Mouse (Mus musculus) limb, embryonic 10.5 days (tissue): ENCODE data around the gene Polr3gl. TPM values are rescaled to one million over a fixed set of nuclear protein-coding genes. Genes with fewer than 3 reads are reported as not detected.

Experiments used
- DNase-seq: peaks from one replicate; pipeline ENCODE4 v3.0.0-alpha.2; 2017; ENCODE audit warnings: low spot score
- H3K27ac ChIP-seq: fragments of 300-500 bp; sonication (generic); 2 replicates; pipeline ENCODE4 v1.5.1; 2016; ENCODE audit warnings: mild to moderate bottlenecking
- H3K27me3 ChIP-seq: fragments of 300-500 bp; sonication (generic); 2 replicates; pipeline ENCODE4 v1.6.1; 2016; ENCODE audit warnings: low read depth, mild to moderate bottlenecking; ENCODE audit not compliant: poor library complexity, severe bottlenecking
- H3K36me3 ChIP-seq: fragments of 300-500 bp; sonication (generic); 2 replicates; pipeline ENCODE4 v1.6.1; 2016; ENCODE audit warnings: mild to moderate bottlenecking, moderate library complexity
- H3K4me1 ChIP-seq: fragments of 300-500 bp; sonication (generic); 2 replicates; pipeline ENCODE4 v1.6.1; 2016
- H3K4me3 ChIP-seq: fragments of 300-500 bp; sonication (generic); 2 replicates; pipeline ENCODE4 v1.5.1; 2016; ENCODE audit warnings: mild to moderate bottlenecking, moderate library complexity
- H3K9me3 ChIP-seq: fragments of 300-500 bp; sonication (generic); replicated peaks from 2 replicates; pipeline ENCODE4 v1.6.1; 2016; ENCODE audit warnings: mild to moderate bottlenecking
- WGBS: fragments of 180-500 bp; shearing (Covaris S2); methylation state at CpG from one replicate; pipeline ENCODE4 v1.1.7; 2016; 5-methylcytosine and 5-hydroxymethylcytosine counted together
- polyA plus RNA-seq: library from polyadenylated mRNA; unstranded; fragments of >200 nt; fragmentation: Nextera tagmentation; extraction: Ambion mirVana; gene quantifications from 2 replicates; pipeline ENCODE4 v1.2.1, GENCODE M21; 2016

Gene Polr3gl
- polyA plus RNA-seq, 1 experiment from 2014 or later = 42.1 TPM

- H3K27me3 ChIP-seq = peaks cover 2% of the 10 kb centered on the region; the same call in 1 of the 2 replicates
- H3K4me3 ChIP-seq = peak overlapping the region; percentile 38
- WGBS = 53% methylated on average over 14 of the region's 14 CpGs
- peaks cover 52% of the 10 kb centered on the region for H3K4me1 ChIP-seq
- H3K36me3 ChIP-seq = no peaks in the 10 kb centered on the region
- H3K9me3 ChIP-seq = no peaks in the 10 kb centered on the region
- H3K27ac ChIP-seq = peak overlapping the region; percentile 79
- peak; percentile 51 for DNase-seq
Observed at GRCm38 (mm10) chr3:96576005-96576658, 17.8 kb downstream of the Polr3gl start.

GRCm38 (mm10) chr3:96575272-96575984 lies 18.6 kb downstream of the Polr3gl start:
- Histone ChIP-seq H3K27ac (peak overlapping the region; percentile 79), H3K9me3 (no peaks in the 10 kb centered on the region), H3K27me3 (no peaks in the 10 kb centered on the region), H3K36me3 (no peaks in the 10 kb centered on the region), H3K4me1 (peaks cover 51% of the 10 kb centered on the region), H3K4me3 (no peak overlapping the region)
- no peak for DNase-seq
- WGBS = 86% methylated on average over 8 of the region's 8 CpGs

GRCm38 (mm10) chr3:96573611-96574511 lies 20.1 kb downstream of the Polr3gl start:
- Histone ChIP-seq H3K27ac (no peak overlapping the region), H3K4me1 (peaks cover 42% of the 10 kb centered on the region), H3K9me3 (no peaks in the 10 kb centered on the region), H3K27me3 (no peaks in the 10 kb centered on the region), H3K36me3 (no peaks in the 10 kb centered on the region), H3K4me3 (no peak overlapping the region)
- no peak for DNase-seq
- WGBS = 73% methylated on average over 19 of the region's 19 CpGs

GRCm38 (mm10) chr3:96571896-96572698 lies 21.9 kb downstream of the Polr3gl start:
- Histone ChIP-seq H3K4me3 (no peak overlapping the region), H3K27me3 (no peaks in the 10 kb centered on the region), H3K36me3 (no peaks in the 10 kb centered on the region), H3K4me1 (peaks cover 33% of the 10 kb centered on the region), H3K9me3 (no peaks in the 10 kb centered on the region), H3K27ac (peak overlapping the region; percentile 30; the same call in 1 of the 2 replicates)
- no peak for DNase-seq
- WGBS = 82% methylated on average over 16 of the region's 16 CpGs

GRCm38 (mm10) chr3:96571336-96571735 lies 22.6 kb downstream of the Polr3gl start:
- no peak overlapping the region for H3K27ac ChIP-seq

GRCm38 (mm10) chr3:96570643-96571042 lies 23.3 kb downstream of the Polr3gl start:
- no peaks in the 10 kb centered on the region for H3K36me3 ChIP-seq
- no peaks in the 10 kb centered on the region for H3K9me3 ChIP-seq
- H3K4me3 ChIP-seq = no peak overlapping the region
- 78% methylated on average over 7 of the region's 7 CpGs for WGBS
- peak overlapping the region; percentile 7; the same call in 1 of the 2 replicates for H3K27ac ChIP-seq
- no peak for DNase-seq
- H3K4me1 ChIP-seq = peaks cover 23% of the 10 kb centered on the region
- no peaks in the 10 kb centered on the region for H3K27me3 ChIP-seq

More at GRCm38 (mm10) chr3:96571336-96571735, 22.6 kb downstream of the Polr3gl start:
- H3K9me3 ChIP-seq = no peaks in the 10 kb centered on the region
- H3K4me1 ChIP-seq = peaks cover 30% of the 10 kb centered on the region
- H3K36me3 ChIP-seq = no peaks in the 10 kb centered on the region
- WGBS = 78% methylated on average over 2 of the region's 2 CpGs
- H3K4me3 ChIP-seq = no peak overlapping the region
- no peak for DNase-seq
- no peaks in the 10 kb centered on the region for H3K27me3 ChIP-seq

- WGBS = 86% methylated on average over 11 of the region's 11 CpGs
- Histone ChIP-seq H3K27me3 (no peaks in the 10 kb centered on the region), H3K27ac (no peak overlapping the region), H3K9me3 (no peaks in the 10 kb centered on the region), H3K4me3 (no peak overlapping the region), H3K36me3 (no peaks in the 10 kb centered on the region), H3K4me1 (peaks cover 19% of the 10 kb centered on the region)
- DNase-seq = no peak
Observed at GRCm38 (mm10) chr3:96569966-96570605, 23.9 kb downstream of the Polr3gl start.

GRCm38 (mm10) chr3:96569506-96569905 lies 24.5 kb downstream of the Polr3gl start:
- peaks cover 24% of the 10 kb centered on the region for H3K4me1 ChIP-seq
- no peak overlapping the region for H3K4me3 ChIP-seq
- 94% methylated on average over 13 of the region's 13 CpGs for WGBS
- no peaks in the 10 kb centered on the region for H3K9me3 ChIP-seq
- no peaks in the 10 kb centered on the region for H3K27me3 ChIP-seq
- DNase-seq = no peak
- no peak overlapping the region for H3K27ac ChIP-seq
- no peaks in the 10 kb centered on the region for H3K36me3 ChIP-seq

GRCm38 (mm10) chr3:96568605-96569004 lies 25.4 kb downstream of the Polr3gl start:
- DNase-seq = no peak
- no peak overlapping the region for H3K4me3 ChIP-seq
- no peak overlapping the region for H3K27ac ChIP-seq
- H3K36me3 ChIP-seq = no peaks in the 10 kb centered on the region
- 81% methylated on average over 8 of the region's 8 CpGs for WGBS
- H3K9me3 ChIP-seq = no peaks in the 10 kb centered on the region
- no peaks in the 10 kb centered on the region for H3K27me3 ChIP-seq
- H3K4me1 ChIP-seq = peaks cover 26% of the 10 kb centered on the region

GRCm38 (mm10) chr3:96566661-96567450 lies 27.1 kb downstream of the Polr3gl start:
- no peaks in the 10 kb centered on the region for H3K9me3 ChIP-seq
- H3K4me3 ChIP-seq = no peak overlapping the region
- peaks cover 30% of the 10 kb centered on the region for H3K4me1 ChIP-seq
- 88% methylated on average over 8 of the region's 8 CpGs for WGBS
- H3K27me3 ChIP-seq = no peaks in the 10 kb centered on the region
- H3K27ac ChIP-seq = no peak overlapping the region
- H3K36me3 ChIP-seq = no peaks in the 10 kb centered on the region
- no peak for DNase-seq

GRCm38 (mm10) chr3:96565105-96565504 lies 28.9 kb downstream of the Polr3gl start:
- Histone ChIP-seq H3K4me1 (peaks cover 39% of the 10 kb centered on the region), H3K4me3 (no peak overlapping the region), H3K36me3 (peaks cover 14% of the 10 kb centered on the region), H3K27ac (peak overlapping the region; percentile 73; the same call in 1 of the 2 replicates), H3K27me3 (no peaks in the 10 kb centered on the region), H3K9me3 (no peaks in the 10 kb centered on the region)
- no peak for DNase-seq
- 95% methylated on average over 3 of the region's 3 CpGs for WGBS
